Mouse (Mus musculus) liver, embryonic 12.5 days (tissue): ENCODE measurements around the gene Myl6b. TPM values are rescaled to one million over a fixed set of nuclear protein-coding genes. Genes with fewer than 3 reads are reported as not detected.

Experiments
- ATAC-seq: fragments of 200-750 bp; cut with Nextera tagmentation; 2 replicates; pipeline ENCODE4 v1.8.0; 2017; ENCODE audit warnings: moderate number of reproducible peaks, mild to moderate bottlenecking, moderate library complexity
- H3K27ac ChIP-seq: fragments of 300-500 bp; sonication (generic); 2 replicates; pipeline ENCODE4 v1.5.1; 2016; ENCODE audit warnings: mild to moderate bottlenecking
- H3K27me3 ChIP-seq: fragments of 300-500 bp; sonication (generic); replicated peaks from 2 replicates; pipeline ENCODE4 v1.6.1; 2016; ENCODE audit warnings: mild to moderate bottlenecking, moderate library complexity
- H3K36me3 ChIP-seq: fragments of 300-500 bp; sonication (generic); 2 replicates; pipeline ENCODE4 v1.6.1; 2016; ENCODE audit warnings: mild to moderate bottlenecking, moderate library complexity
- H3K4me1 ChIP-seq: fragments of 300-500 bp; sonication (generic); 2 replicates; pipeline ENCODE4 v1.6.1; 2016
- H3K4me2 ChIP-seq: fragments of 300-500 bp; sonication (generic); 2 replicates; pipeline ENCODE4 v1.6.1; 2016; ENCODE audit warnings: mild to moderate bottlenecking, moderate library complexity
- H3K4me3 ChIP-seq: fragments of 300-500 bp; sonication (generic); 2 replicates; pipeline ENCODE4 v1.5.1; 2016; ENCODE audit warnings: mild to moderate bottlenecking, moderate library complexity
- H3K9ac ChIP-seq: fragments of 300-500 bp; sonication (generic); 2 replicates; pipeline ENCODE4 v1.6.1; 2016; ENCODE audit warnings: mild to moderate bottlenecking, moderate library complexity
- H3K9me3 ChIP-seq: fragments of 300-500 bp; sonication (generic); replicated peaks from 2 replicates; pipeline ENCODE4 v1.6.1; 2016; ENCODE audit warnings: mild to moderate bottlenecking, moderate library complexity
- WGBS: fragments of 180-500 bp; shearing (Covaris S2); methylation state at CpG from one replicate; pipeline ENCODE4 v1.1.7; 2016; ENCODE audit not compliant: insufficient replicate concordance; 5-methylcytosine and 5-hydroxymethylcytosine counted together
- microRNA-seq: library from miRNA; unstranded; fragments of <30 nt; microRNA quantifications from one replicate; pipeline ENCODE4, GENCODE M21; 2017
- polyA plus RNA-seq: library from polyadenylated mRNA; unstranded; fragments of >200 nt; fragmentation: Nextera tagmentation; extraction: Ambion mirVana; gene quantifications from 2 replicates; pipeline ENCODE4 v1.2.1, GENCODE M21; 2016

Myl6b gene
- polyA plus RNA-seq, 1 experiment from 2014 or later = 1.6 TPM

DNA sequence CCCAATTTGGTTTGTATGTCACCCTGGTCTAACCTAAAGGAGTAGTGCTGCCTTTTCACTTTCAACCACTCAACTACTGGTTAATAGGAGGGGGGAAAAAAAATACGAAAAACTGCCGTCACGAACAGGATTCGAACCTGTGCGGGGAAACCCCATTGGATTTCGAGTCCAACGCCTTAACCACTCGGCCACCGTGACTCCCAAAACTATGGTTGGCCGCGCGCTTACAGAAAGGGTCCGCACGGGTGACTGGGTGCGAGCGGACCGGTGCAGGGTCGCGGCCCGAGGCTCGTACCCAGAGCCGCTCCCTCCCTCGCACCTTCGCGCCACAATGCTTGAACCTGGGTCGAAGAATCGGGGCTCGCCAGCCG lies 40.2 kb downstream of the Myl6b start:
- peak overlapping the region; percentile 97 for H3K9ac ChIP-seq
- peak; percentile 59 for ATAC-seq
- H3K27ac ChIP-seq = peak overlapping the region; percentile 97
- peak overlapping the region; percentile 97 for H3K4me3 ChIP-seq
- WGBS = under 1% methylated on average over 29 of the region's 29 CpGs
- peaks cover 24% of the 10 kb centered on the region for H3K36me3 ChIP-seq
- H3K4me2 ChIP-seq = peak overlapping the region; percentile 93
- no peaks in the 10 kb centered on the region for H3K9me3 ChIP-seq
- no peaks in the 10 kb centered on the region for H3K27me3 ChIP-seq
- H3K4me1 ChIP-seq = peaks cover 26% of the 10 kb centered on the region

GRCm38 (mm10) chr10:128457676-128458075 lies 40.8 kb downstream of the Myl6b start:
- WGBS = 83% methylated on average over 6 of the region's 6 CpGs
- H3K9me3 ChIP-seq = no peaks in the 10 kb centered on the region
- peaks cover 18% of the 10 kb centered on the region for H3K36me3 ChIP-seq
- no peak for ATAC-seq
- H3K4me2 ChIP-seq = peak overlapping the region; percentile 93; the same call in 1 of the 2 replicates
- no peak overlapping the region for H3K9ac ChIP-seq
- peaks cover 26% of the 10 kb centered on the region for H3K4me1 ChIP-seq
- H3K4me3 ChIP-seq = no peak overlapping the region
- no peaks in the 10 kb centered on the region for H3K27me3 ChIP-seq
- no peak overlapping the region for H3K27ac ChIP-seq

- H3K4me2 ChIP-seq = peak overlapping the region; percentile 41
- peaks cover 16% of the 10 kb centered on the region for H3K4me1 ChIP-seq
- no peaks in the 10 kb centered on the region for H3K9me3 ChIP-seq
- no peak overlapping the region for H3K4me3 ChIP-seq
- H3K36me3 ChIP-seq = no peaks in the 10 kb centered on the region
- no peak for ATAC-seq
- H3K27ac ChIP-seq = no peak overlapping the region
- no peaks in the 10 kb centered on the region; the same call in 1 of the 2 replicates for H3K27me3 ChIP-seq
- H3K9ac ChIP-seq = no peak overlapping the region
- WGBS = 4% methylated on average over 6 of the region's 6 CpGs
Observed at GRCm38 (mm10) chr10:128455280-128455679, 43.2 kb downstream of the Myl6b start.

DNA sequence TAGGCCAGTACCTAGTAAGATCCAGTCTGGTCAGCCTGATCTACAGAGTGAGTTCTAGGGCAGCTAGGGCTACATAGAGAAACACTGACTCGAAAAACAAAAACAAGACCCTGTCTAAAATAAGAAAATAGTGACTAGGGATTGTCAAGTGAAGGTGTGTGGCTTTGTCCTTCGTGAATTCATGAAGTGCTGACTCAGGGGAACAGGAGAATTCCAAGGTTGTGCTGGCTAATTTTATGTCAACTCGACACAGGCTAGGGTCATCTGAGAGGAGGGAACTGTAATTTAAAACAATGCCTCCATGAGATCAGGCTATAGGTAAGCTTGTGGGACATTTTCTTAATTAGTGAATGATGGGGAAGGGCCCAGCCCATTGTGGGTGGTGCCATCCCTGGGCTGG lies 44.0 kb downstream of the Myl6b start:
- no peak overlapping the region for H3K4me2 ChIP-seq
- H3K4me1 ChIP-seq = peaks cover 13% of the 10 kb centered on the region; the same call in 1 of the 2 replicates
- WGBS = 60% methylated on average over 3 of the region's 3 CpGs
- H3K27ac ChIP-seq = no peak overlapping the region
- no peaks in the 10 kb centered on the region for H3K36me3 ChIP-seq
- H3K4me3 ChIP-seq = no peak overlapping the region
- no peak overlapping the region for H3K9ac ChIP-seq
- no peak for ATAC-seq
- no peaks in the 10 kb centered on the region for H3K9me3 ChIP-seq
- no peaks in the 10 kb centered on the region; the same call in 1 of the 2 replicates for H3K27me3 ChIP-seq

- Histone ChIP-seq H3K9ac (no peak overlapping the region), H3K9me3 (no peaks in the 10 kb centered on the region), H3K4me2 (no peak overlapping the region), H3K4me1 (peaks cover 3% of the 10 kb centered on the region; the same call in 1 of the 2 replicates), H3K27ac (no peak overlapping the region), H3K4me3 (no peak overlapping the region), H3K36me3 (no peaks in the 10 kb centered on the region), H3K27me3 (no peaks in the 10 kb centered on the region; the same call in 1 of the 2 replicates)
- whole genome bisulfite sequencing = 67% methylated on average over 6 of the region's 6 CpGs
- no peak for ATAC-seq
Observed at GRCm38 (mm10) chr10:128451014-128451413, 47.5 kb downstream of the Myl6b start.

DNA sequence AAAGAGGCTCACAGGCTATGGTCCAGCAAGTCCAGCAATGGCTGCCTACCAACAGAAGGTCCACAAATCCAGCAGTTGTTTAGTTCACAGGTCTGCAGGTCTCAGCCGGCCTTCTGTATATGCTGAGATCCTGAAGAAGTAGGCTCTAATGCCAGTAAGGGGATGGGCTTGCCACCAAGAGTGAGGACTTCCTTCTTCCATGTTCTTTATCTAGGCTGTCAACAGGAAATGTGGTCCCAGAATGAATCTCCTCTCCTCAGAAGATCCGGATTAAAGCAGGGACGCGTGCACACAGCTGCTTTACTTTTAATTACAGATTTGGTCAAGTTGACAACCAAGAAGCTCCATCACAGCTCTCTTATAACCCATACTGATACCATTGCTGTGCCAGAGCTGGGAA lies 53.1 kb downstream of the Myl6b start:
- 21% methylated on average over 4 of the region's 4 CpGs for WGBS
- Histone ChIP-seq H3K4me2 (no peak overlapping the region), H3K27me3 (no peaks in the 10 kb centered on the region), H3K27ac (no peak overlapping the region), H3K9me3 (no peaks in the 10 kb centered on the region), H3K36me3 (peaks cover 13% of the 10 kb centered on the region), H3K9ac (no peak overlapping the region), H3K4me3 (no peak overlapping the region), H3K4me1 (no peaks in the 10 kb centered on the region)
- no peak for ATAC-seq

DNA sequence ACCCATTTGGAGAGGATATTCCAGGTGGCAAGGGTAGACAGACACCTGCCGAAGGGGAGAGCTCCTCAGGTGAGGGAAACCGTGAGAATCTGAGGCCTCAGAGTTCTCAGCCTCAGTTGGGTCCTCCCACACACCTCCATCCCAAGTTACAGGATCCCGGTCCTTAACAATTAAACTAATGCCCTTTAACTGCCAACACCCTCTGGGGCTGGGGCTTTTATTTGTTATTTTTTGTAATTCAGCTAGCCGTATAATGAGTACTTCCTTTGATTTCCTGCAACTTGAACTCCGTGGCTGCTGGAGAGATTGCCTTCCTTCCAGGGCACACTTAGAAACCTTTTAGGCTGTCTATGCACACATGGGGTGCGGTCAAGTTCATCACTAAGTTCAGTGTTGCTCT lies 54.1 kb downstream of the Myl6b start:
- Histone ChIP-seq H3K4me2 (no peak overlapping the region), H3K27ac (no peak overlapping the region), H3K4me3 (no peak overlapping the region), H3K36me3 (peaks cover 24% of the 10 kb centered on the region), H3K9me3 (no peaks in the 10 kb centered on the region), H3K4me1 (no peaks in the 10 kb centered on the region), H3K27me3 (no peaks in the 10 kb centered on the region), H3K9ac (no peak overlapping the region)
- 69% methylated on average over 6 of the region's 6 CpGs for WGBS
- no peak for ATAC-seq

Small RNAs within 50 kb of the gene (microRNA-seq; reads per million reads assigned to microRNA genes)
- not detected for gene Mir6916
- 1.1 reads per million for gene Mir8105

Other genes with a start within 250 kb of the Myl6b start
- 0.31 and 0.51 TPM in 2 replicates for gene Apon, start 244.6 kb downstream of the Myl6b start, polyA plus RNA-seq
- gene Apof, start 230.0 kb downstream of the Myl6b start, polyA plus RNA-seq = 27.2 and 28.2 TPM in 2 replicates
- gene Stat2, start 228.1 kb downstream of the Myl6b start, polyA plus RNA-seq = 8.4 and 8.8 TPM in 2 replicates
- gene Il23a, start 199.9 kb downstream of the Myl6b start, polyA plus RNA-seq = not detected in 2 replicates
- gene Pan2, start 195.3 kb downstream of the Myl6b start, polyA plus RNA-seq = 17.9 and 18.3 TPM in 2 replicates
- 107 and 114 TPM in 2 replicates for gene Cnpy2, start 176.2 kb downstream of the Myl6b start, polyA plus RNA-seq
- gene Cs, start 161.0 kb downstream of the Myl6b start, polyA plus RNA-seq = 183 and 187 TPM in 2 replicates
- gene Coq10a, start 129.7 kb downstream of the Myl6b start, polyA plus RNA-seq = 8.7 and 8.9 TPM in 2 replicates
- gene Ankrd52, start 121.6 kb downstream of the Myl6b start, polyA plus RNA-seq = 9.3 TPM in 2 replicates
- 22.7 and 23.0 TPM in 2 replicates for gene Slc39a5, start 97.5 kb downstream of the Myl6b start, polyA plus RNA-seq
- 64.1 and 66.1 TPM in 2 replicates for gene Nabp2, start 87.2 kb downstream of the Myl6b start, polyA plus RNA-seq
- 14.2 and 14.8 TPM in 2 replicates for gene Rnf41, start 87.0 kb downstream of the Myl6b start, polyA plus RNA-seq
- gene Smarcc2, start 39.4 kb downstream of the Myl6b start, polyA plus RNA-seq = 34.9 and 40.3 TPM in 2 replicates
- gene Myl6, start 4.5 kb downstream of the Myl6b start, polyA plus RNA-seq = 533 and 540 TPM in 2 replicates
- gene Esyt1, start 27.2 kb upstream of the Myl6b start, polyA plus RNA-seq = 15.0 and 16.0 TPM in 2 replicates
- gene Zc3h10, start 49.1 kb upstream of the Myl6b start, polyA plus RNA-seq = 7.7 and 8.1 TPM in 2 replicates
- 2,924 and 3,037 TPM in 2 replicates for gene Rpl41, start 50.6 kb upstream of the Myl6b start, polyA plus RNA-seq
- gene Pa2g4, start 67.3 kb upstream of the Myl6b start, polyA plus RNA-seq = 233 and 242 TPM in 2 replicates
- gene Erbb3, start 91.0 kb upstream of the Myl6b start, polyA plus RNA-seq = 1.8 TPM in 2 replicates
- 555 and 561 TPM in 2 replicates for gene Rps26, start 128.1 kb upstream of the Myl6b start, polyA plus RNA-seq
- gene Ikzf4, start 147.3 kb upstream of the Myl6b start, polyA plus RNA-seq = 0.41 and 0.42 TPM in 2 replicates
- gene Suox, start 175.4 kb upstream of the Myl6b start, polyA plus RNA-seq = 10.4 and 10.5 TPM in 2 replicates
- 34.2 and 34.7 TPM in 2 replicates for gene Rab5b, start 197.6 kb upstream of the Myl6b start, polyA plus RNA-seq
- gene Pmel, start 205.5 kb upstream of the Myl6b start, polyA plus RNA-seq = 0.36 and 0.43 TPM in 2 replicates
- gene Cdk2, start 206.3 kb upstream of the Myl6b start, polyA plus RNA-seq = 82.8 and 84.9 TPM in 2 replicates
- 2.8 TPM in 2 replicates for gene Dgka, start 246.2 kb upstream of the Myl6b start, polyA plus RNA-seq
- gene Pym1, start 249.2 kb upstream of the Myl6b start, polyA plus RNA-seq = 25.8 and 26.8 TPM in 2 replicates